Mouse (Mus musculus) neural tube, embryonic 11.5 days (tissue): ENCODE measurements around the gene Fate1. TPM values are rescaled to one million over a fixed set of nuclear protein-coding genes. Genes with fewer than 3 reads are reported as not detected.

ENCODE experiments used
- ATAC-seq: fragments of 200-750 bp; cut with Nextera tagmentation; 2 replicates; pipeline ENCODE4 v1.8.0; 2017; ENCODE audit warnings: moderate number of reproducible peaks, mild to moderate bottlenecking, moderate TSS enrichment, moderate library complexity; ENCODE audit not compliant: insufficient read depth, low FRiP score, low TSS enrichment
- DNase-seq: peaks from one replicate; pipeline ENCODE4 v3.0.0-alpha.2; 2015; ENCODE audit warnings: low spot score
- H3K27ac ChIP-seq: fragments of 300-500 bp; sonication (generic); 2 replicates; pipeline ENCODE4 v1.5.1; 2014; ENCODE audit warnings: low read depth, mild to moderate bottlenecking, low read length
- H3K27me3 ChIP-seq: fragments of 300-500 bp; sonication (generic); 2 replicates; pipeline ENCODE4 v1.6.1; 2014; ENCODE audit warnings: mild to moderate bottlenecking, low read length, mixed read lengths; ENCODE audit not compliant: control insufficient read depth, insufficient read depth
- H3K36me3 ChIP-seq: fragments of 300-500 bp; sonication (generic); 2 replicates; pipeline ENCODE4 v1.6.1; 2014; ENCODE audit warnings: mild to moderate bottlenecking, low read length, moderate library complexity, mixed read lengths; ENCODE audit not compliant: control insufficient read depth, insufficient read depth
- H3K4me1 ChIP-seq: fragments of 300-500 bp; sonication (generic); 2 replicates; pipeline ENCODE4 v1.6.1; 2014; ENCODE audit warnings: low read length, mixed read lengths; ENCODE audit not compliant: control insufficient read depth, insufficient read depth
- H3K4me2 ChIP-seq: fragments of 300-500 bp; sonication (generic); 2 replicates; pipeline ENCODE4 v1.6.1; 2014; ENCODE audit warnings: low read depth, mild to moderate bottlenecking, moderate library complexity
- H3K4me3 ChIP-seq: fragments of 300-500 bp; sonication (generic); 2 replicates; pipeline ENCODE4 v1.5.1; 2014; ENCODE audit warnings: low read depth, low read length
- H3K9ac ChIP-seq: fragments of 300-500 bp; sonication (generic); 2 replicates; pipeline ENCODE4 v1.6.1; 2014; ENCODE audit warnings: mild to moderate bottlenecking, low read length
- H3K9me3 ChIP-seq: fragments of 300-500 bp; sonication (generic); 2 replicates; pipeline ENCODE4 v1.6.1; 2016; ENCODE audit warnings: low read length; ENCODE audit not compliant: control insufficient read depth
- WGBS: fragments of 180-500 bp; shearing (Covaris S2); extraction: QIAGEN DNeasy Blood & Tissue Kit; methylation state at CpG from one replicate; pipeline ENCODE4 v1.1.7; 2014; 5-methylcytosine and 5-hydroxymethylcytosine counted together
- polyA plus RNA-seq: library from polyadenylated mRNA; unstranded; fragments of >200 nt; fragmentation: Nextera tagmentation; extraction: Ambion mirVana; gene quantifications from 2 replicates; pipeline ENCODE4 v1.2.1, GENCODE M21; 2014

Gene Fate1
- polyA plus RNA-seq, 1 experiment from 2014 or later: not detected

DNA sequence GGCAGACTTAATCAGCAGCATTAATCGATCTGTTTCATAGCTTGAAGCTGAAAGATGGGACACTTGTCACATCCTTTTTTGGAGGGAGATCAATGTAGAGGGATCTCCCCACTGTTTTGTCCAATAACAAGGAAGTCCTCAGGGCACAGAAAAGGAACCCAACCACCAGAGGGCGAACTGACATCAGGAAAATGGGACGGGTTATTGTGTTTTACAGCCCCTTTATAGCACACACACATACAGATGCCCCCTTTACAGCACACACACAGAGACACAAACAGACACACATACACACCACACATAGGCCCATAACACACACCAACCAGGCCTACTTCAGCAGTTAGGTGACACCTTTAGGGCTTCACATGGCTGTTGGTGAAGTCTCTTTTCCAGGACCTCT is 40.0 kb downstream of the Fate1 start:
- DNase-seq (peak; percentile 48), ATAC-seq (no peak)
- WGBS: 33% methylated on average over 3 of the region's 3 CpGs
- H3K4me1 ChIP-seq: no peaks in the 10 kb centered on the region
- H3K36me3 ChIP-seq: no peaks in the 10 kb centered on the region
- H3K4me2 ChIP-seq: no peak overlapping the region
- H3K4me3 ChIP-seq: no peak overlapping the region
- no peaks in the 10 kb centered on the region for H3K27me3 ChIP-seq
- H3K27ac ChIP-seq: no peak overlapping the region
- H3K9ac ChIP-seq: no peak overlapping the region
- H3K9me3 ChIP-seq: no peaks in the 10 kb centered on the region

DNA sequence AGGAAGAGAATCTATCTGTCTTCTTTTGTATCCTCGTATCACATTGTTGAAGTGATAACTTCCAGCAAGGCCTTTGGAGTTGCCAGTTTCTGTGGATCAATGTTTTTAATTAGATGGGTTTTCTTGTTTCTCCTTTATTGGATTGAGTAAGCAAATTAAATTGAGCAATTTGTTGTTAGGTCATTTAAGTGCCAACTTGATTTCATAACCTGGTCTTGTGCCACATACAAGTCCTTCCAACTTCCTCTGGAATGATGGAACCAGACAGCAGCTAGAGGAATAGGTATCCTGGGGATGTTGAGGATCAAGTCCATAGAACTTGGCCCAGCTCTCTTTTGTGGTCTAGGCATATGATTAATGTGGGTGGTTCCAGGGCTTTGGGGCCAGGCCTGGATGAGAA is 49.5 kb downstream of the Fate1 start:
- Histone ChIP-seq H3K4me1 (no peaks in the 10 kb centered on the region), H3K27me3 (no peaks in the 10 kb centered on the region), H3K4me2 (no peak overlapping the region), H3K4me3 (no peak overlapping the region), H3K9ac (no peak overlapping the region), H3K36me3 (no peaks in the 10 kb centered on the region), H3K27ac (no peak overlapping the region), H3K9me3 (no peaks in the 10 kb centered on the region)
- ATAC-seq (no peak), DNase-seq (no peak)
- WGBS: 80% methylated on average over 1 of the region's 1 CpGs

DNA sequence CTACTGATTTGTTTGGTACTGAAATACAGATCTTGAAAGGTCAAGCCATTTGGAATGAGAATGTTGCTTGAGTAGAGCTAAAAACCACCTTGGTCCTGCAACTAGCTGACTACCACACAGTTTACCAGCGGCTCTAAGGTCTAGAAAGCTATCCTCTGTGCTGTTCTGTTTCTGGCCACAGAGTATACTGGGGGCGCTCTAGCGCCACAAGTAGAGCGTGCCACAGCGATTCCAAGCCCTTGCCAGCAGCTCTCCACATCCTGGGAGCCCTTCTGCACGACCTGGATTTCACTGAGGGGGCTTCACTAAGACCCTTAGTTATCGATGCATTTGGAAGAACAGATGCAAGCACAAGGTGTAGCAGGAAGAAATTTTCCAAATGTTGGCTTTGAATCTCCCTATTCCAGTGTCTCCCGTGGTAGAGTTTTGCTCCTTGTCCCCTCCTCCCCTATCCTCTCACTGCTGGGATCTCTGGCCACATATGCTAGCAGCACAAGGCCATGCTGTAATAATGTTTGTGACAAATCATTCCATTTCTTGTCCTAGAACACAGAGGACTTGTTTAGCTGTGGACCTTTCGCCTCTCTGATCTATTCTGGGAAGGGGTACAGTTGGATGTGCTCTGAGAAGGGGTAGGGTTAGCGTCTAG is 50.1 kb downstream of the Fate1 start:
- Histone ChIP-seq H3K4me2 (no peak overlapping the region), H3K4me3 (no peak overlapping the region), H3K36me3 (no peaks in the 10 kb centered on the region), H3K9me3 (no peaks in the 10 kb centered on the region), H3K27ac (no peak overlapping the region), H3K9ac (no peak overlapping the region), H3K4me1 (no peaks in the 10 kb centered on the region), H3K27me3 (no peaks in the 10 kb centered on the region)
- WGBS: 46% methylated on average over 10 of the region's 10 CpGs
- no peak for ATAC-seq
- peak; percentile 56 for DNase-seq

DNA sequence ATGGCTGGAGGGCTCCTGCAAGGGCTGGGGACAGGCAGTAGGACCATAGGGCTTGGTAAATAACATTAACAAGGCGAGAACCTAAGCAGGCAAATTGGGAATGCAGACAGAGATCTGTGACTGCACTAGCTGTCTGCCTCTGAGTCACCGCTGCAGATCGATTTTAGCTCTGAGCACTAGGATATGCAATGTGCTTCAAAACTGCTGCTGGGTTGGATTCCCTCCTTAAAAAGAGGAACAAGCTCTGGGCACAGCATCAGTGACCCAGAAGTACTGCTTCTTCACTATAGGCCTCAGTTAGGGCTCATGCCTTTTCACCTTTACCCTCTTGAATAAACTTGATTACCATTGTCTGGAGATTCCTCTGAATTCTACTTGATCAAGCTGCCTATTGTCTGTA is 50.8 kb downstream of the Fate1 start:
- DNase-seq (no peak), ATAC-seq (no peak)
- H3K9ac ChIP-seq: no peak overlapping the region
- no peak overlapping the region for H3K27ac ChIP-seq
- 83% methylated on average over 3 of the region's 3 CpGs for WGBS
- no peak overlapping the region for H3K4me2 ChIP-seq
- no peaks in the 10 kb centered on the region for H3K36me3 ChIP-seq
- no peaks in the 10 kb centered on the region for H3K4me1 ChIP-seq
- no peak overlapping the region for H3K4me3 ChIP-seq
- no peaks in the 10 kb centered on the region for H3K9me3 ChIP-seq
- no peaks in the 10 kb centered on the region for H3K27me3 ChIP-seq

Other genes starting within 250 kb of the Fate1 start
- 32.0 and 36.2 TPM in 2 replicates for gene Vma21, start 157.1 kb upstream of the Fate1 start, polyA plus RNA-seq
- gene Gm1141, start 52.0 kb upstream of the Fate1 start, polyA plus RNA-seq: 0.21 and 0.37 TPM in 2 replicates
- 7.8 and 8.6 TPM in 2 replicates for gene Prrg3, start 10.4 kb upstream of the Fate1 start, polyA plus RNA-seq
- gene Cnga2, start 18.9 kb downstream of the Fate1 start, polyA plus RNA-seq: 0.09 TPM in 1 of 2 replicates, not detected in the other
- not detected in 2 replicates for gene Magea4, start 249.0 kb downstream of the Fate1 start, polyA plus RNA-seq